Mouse (Mus musculus) hindbrain, embryonic 16.5 days (tissue): ENCODE measurements around the gene Egfl8. TPM values are rescaled to one million over a fixed set of nuclear protein-coding genes. Genes with fewer than 3 reads are reported as not detected.
A peak's percentile ranks its signal among the peaks of the same experiment; 100 is the strongest.

Experiments used
- ATAC-seq: fragments of 200-750 bp; cut with Nextera tagmentation; 2 replicates; pipeline ENCODE4 v1.8.0; 2017; ENCODE audit warnings: moderate TSS enrichment, moderate library complexity
- H3K27ac ChIP-seq: fragments of 300-500 bp; sonication (generic); 2 replicates; pipeline ENCODE4 v1.5.1; 2014; ENCODE audit warnings: low read depth, mild to moderate bottlenecking, control low read depth, low read length, moderate library complexity
- H3K27me3 ChIP-seq: fragments of 300-500 bp; sonication (generic); replicated peaks from 2 replicates; pipeline ENCODE4 v1.6.1; 2014; ENCODE audit warnings: low read length; ENCODE audit not compliant: control insufficient read depth, insufficient read depth
- H3K36me3 ChIP-seq: fragments of 300-500 bp; sonication (generic); 2 replicates; pipeline ENCODE4 v1.6.1; 2014; ENCODE audit warnings: mild to moderate bottlenecking, low read length, moderate library complexity, mixed read lengths; ENCODE audit not compliant: control insufficient read depth, insufficient read depth
- H3K4me1 ChIP-seq: fragments of 300-500 bp; sonication (generic); 2 replicates; pipeline ENCODE4 v1.6.1; 2014; ENCODE audit warnings: low read depth, low read length; ENCODE audit not compliant: control insufficient read depth, insufficient read depth
- H3K4me2 ChIP-seq: fragments of 300-500 bp; sonication (generic); 2 replicates; pipeline ENCODE4 v1.6.1; 2014; ENCODE audit warnings: mild to moderate bottlenecking, low read length, control low read depth, moderate library complexity
- H3K4me3 ChIP-seq: fragments of 300-500 bp; sonication (generic); 2 replicates; pipeline ENCODE4 v1.5.1; 2014; ENCODE audit warnings: mild to moderate bottlenecking, low read length, control low read depth, moderate library complexity
- H3K9ac ChIP-seq: fragments of 300-500 bp; sonication (generic); 2 replicates; pipeline ENCODE4 v1.6.1; 2014; ENCODE audit warnings: low read depth, mild to moderate bottlenecking, control low read depth, low read length, moderate library complexity
- H3K9me3 ChIP-seq: fragments of 300-500 bp; sonication (generic); 2 replicates; pipeline ENCODE4 v1.6.1; 2014; ENCODE audit warnings: mild to moderate bottlenecking, low read length, moderate library complexity; ENCODE audit not compliant: control insufficient read depth
- WGBS: fragments of 180-500 bp; shearing (Covaris S2); extraction: QIAGEN DNeasy Blood & Tissue Kit; methylation state at CpG from one replicate; pipeline ENCODE4 v1.1.7; 2014; 5-methylcytosine and 5-hydroxymethylcytosine counted together
- polyA plus RNA-seq: library from polyadenylated mRNA; unstranded; fragments of >200 nt; fragmentation: Nextera tagmentation; extraction: Ambion mirVana; gene quantifications from 2 replicates; pipeline ENCODE4 v1.2.1, GENCODE M21; 2015

Gene Egfl8
- polyA plus RNA-seq, 1 experiment from 2014 or later = 8.3 TPM

GRCm38 (mm10) chr17:34652546-34652945 is 36.8 kb upstream of the Egfl8 start:
- H3K9me3 ChIP-seq = no peaks in the 10 kb centered on the region
- no peak overlapping the region for H3K4me2 ChIP-seq
- H3K27ac ChIP-seq = no peak overlapping the region
- peaks cover 39% of the 10 kb centered on the region for H3K36me3 ChIP-seq
- H3K4me3 ChIP-seq = no peak overlapping the region
- H3K4me1 ChIP-seq = peaks cover 15% of the 10 kb centered on the region
- H3K27me3 ChIP-seq = no peaks in the 10 kb centered on the region
- no peak for ATAC-seq
- 84% methylated on average over 10 of the region's 10 CpGs for WGBS
- no peak overlapping the region for H3K9ac ChIP-seq

GRCm38 (mm10) chr17:34651507-34652221 is 35.9 kb upstream of the Egfl8 start:
- Histone ChIP-seq H3K36me3 (peaks cover 39% of the 10 kb centered on the region), H3K4me2 (no peak overlapping the region), H3K27ac (no peak overlapping the region), H3K9ac (no peak overlapping the region), H3K27me3 (no peaks in the 10 kb centered on the region), H3K4me3 (no peak overlapping the region), H3K4me1 (peaks cover 16% of the 10 kb centered on the region), H3K9me3 (no peaks in the 10 kb centered on the region)
- ATAC-seq = no peak
- WGBS = 56% methylated on average over 14 of the region's 19 CpGs

GRCm38 (mm10) chr17:34650781-34651180 is 35.0 kb upstream of the Egfl8 start:
- Histone ChIP-seq H3K27me3 (no peaks in the 10 kb centered on the region), H3K4me1 (peaks cover 24% of the 10 kb centered on the region), H3K4me3 (no peak overlapping the region), H3K9me3 (no peaks in the 10 kb centered on the region), H3K9ac (no peak overlapping the region), H3K4me2 (no peak overlapping the region), H3K36me3 (peaks cover 39% of the 10 kb centered on the region), H3K27ac (no peak overlapping the region)
- WGBS = 91% methylated on average over 14 of the region's 14 CpGs
- ATAC-seq = no peak

- 91% methylated on average over 18 of the region's 18 CpGs for WGBS
- Histone ChIP-seq H3K4me1 (peaks cover 28% of the 10 kb centered on the region), H3K36me3 (peaks cover 36% of the 10 kb centered on the region), H3K4me3 (no peak overlapping the region), H3K9ac (no peak overlapping the region), H3K27ac (no peak overlapping the region), H3K4me2 (no peak overlapping the region), H3K9me3 (no peaks in the 10 kb centered on the region), H3K27me3 (no peaks in the 10 kb centered on the region)
- ATAC-seq = no peak
Measured at GRCm38 (mm10) chr17:34649106-34649864, 33.5 kb upstream of the Egfl8 start.

- WGBS = 90% methylated on average over 16 of the region's 16 CpGs
- Histone ChIP-seq H3K27me3 (no peaks in the 10 kb centered on the region), H3K36me3 (peaks cover 32% of the 10 kb centered on the region), H3K4me1 (peaks cover 28% of the 10 kb centered on the region), H3K4me2 (peak overlapping the region; percentile 82), H3K4me3 (peak overlapping the region; percentile 74), H3K9ac (no peak overlapping the region), H3K27ac (no peak overlapping the region), H3K9me3 (no peaks in the 10 kb centered on the region)
- no peak for ATAC-seq
Measured at GRCm38 (mm10) chr17:34648141-34648890, 32.5 kb upstream of the Egfl8 start.

GRCm38 (mm10) chr17:34646906-34647787 is 31.4 kb upstream of the Egfl8 start, which contains the start of gene Atf6b:
TSS of gene Atf6b (plus strand) at chr17:34647146.
- peak within 1 kb of the TSS; percentile 82 for H3K4me2 ChIP-seq

GRCm38 (mm10) chr17:34645831-34646511 is 30.2 kb upstream of the Egfl8 start:
- peaks cover 10% of the 10 kb centered on the region for H3K36me3 ChIP-seq
- H3K4me1 ChIP-seq = peaks cover 30% of the 10 kb centered on the region
- H3K9me3 ChIP-seq = no peaks in the 10 kb centered on the region
- no peak overlapping the region; the same call in 1 of the 2 replicates for H3K4me3 ChIP-seq
- H3K27ac ChIP-seq = no peak overlapping the region
- WGBS = 77% methylated on average over 30 of the region's 30 CpGs
- no peak for ATAC-seq
- H3K4me2 ChIP-seq = peak overlapping the region; percentile 75
- no peaks in the 10 kb centered on the region for H3K27me3 ChIP-seq
- H3K9ac ChIP-seq = no peak overlapping the region

More at GRCm38 (mm10) chr17:34646906-34647787, 31.4 kb upstream of the Egfl8 start, which contains the start of gene Atf6b:
- Histone ChIP-seq H3K27ac (peak within 1 kb of the TSS; percentile 76), H3K9me3 (no peaks in the 10 kb centered on the region), H3K9ac (peak within 1 kb of the TSS; percentile 88), H3K4me3 (peak within 1 kb of the TSS; percentile 74), H3K36me3 (peaks cover 21% of the 10 kb centered on the region), H3K4me1 (peaks cover 28% of the 10 kb centered on the region), H3K27me3 (no peaks in the 10 kb centered on the region)
- peak; percentile 97 for ATAC-seq
- WGBS = under 1% methylated on average over 63 of the region's 66 CpGs

GRCm38 (mm10) chr17:34645256-34645829 is 29.6 kb upstream of the Egfl8 start:
- peaks cover 30% of the 10 kb centered on the region for H3K4me1 ChIP-seq

More at GRCm38 (mm10) chr17:34645256-34645829, 29.6 kb upstream of the Egfl8 start:
- 48% methylated on average over 10 of the region's 10 CpGs for WGBS
- H3K27ac ChIP-seq = no peak overlapping the region; the same call in 1 of the 2 replicates
- peaks cover 4% of the 10 kb centered on the region; the same call in 1 of the 2 replicates for H3K36me3 ChIP-seq
- no peak for ATAC-seq
- peak overlapping the region; percentile 75 for H3K9ac ChIP-seq
- H3K9me3 ChIP-seq = no peaks in the 10 kb centered on the region
- no peaks in the 10 kb centered on the region for H3K27me3 ChIP-seq
- H3K4me3 ChIP-seq = peak overlapping the region; percentile 67
- peak overlapping the region; percentile 75 for H3K4me2 ChIP-seq
